Mouse (Mus musculus) MEL (cell line): ENCODE data around the gene Atp1a1. TPM values are rescaled to one million over a fixed set of nuclear protein-coding genes. Genes with fewer than 3 reads are reported as not detected.

ENCODE experiments used
- DNase-seq: peaks from one replicate; pipeline ENCODE4 v3.0.0; 2011; ENCODE audit warnings: low read depth, low spot score
- H3K27ac ChIP-seq: 2 replicates; pipeline ENCODE4 v1.5.1; 2012; ENCODE audit warnings: low read depth, mild to moderate bottlenecking, control low read depth, low read length, moderate library complexity; ENCODE audit not compliant: control insufficient read depth
- H3K27me3 ChIP-seq, 2 experiments: fragments of 150-350 bp in 1 of 2; sonication (generic) in 1 of 2; 2 replicates each; pipeline ENCODE4 v1.6.1; 2012; ENCODE audit warnings: low read length in 2 of 2, mild to moderate bottlenecking in 2 of 2, improper control_type of control experiment in 1 of 2, moderate library complexity in 1 of 2; ENCODE audit not compliant: insufficient read depth in 2 of 2, control insufficient read depth in 1 of 2
- H3K36me3 ChIP-seq, 2 experiments: 2 replicates each; pipeline ENCODE4 v1.6.1; 2012 to 2014; ENCODE audit warnings: low read length in 2 of 2, improper control_type of control experiment in 1 of 2, inconsistent platforms in 1 of 2, mild to moderate bottlenecking in 1 of 2; ENCODE audit not compliant: insufficient read depth in 2 of 2, control insufficient read depth in 1 of 2
- H3K4me1 ChIP-seq, 2 experiments: fragments of 150-350 bp in 1 of 2; sonication (generic) in 1 of 2; 2 replicates each; pipeline ENCODE4 v1.6.1; 2012; ENCODE audit warnings: low read length in 2 of 2, improper control_type of control experiment in 1 of 2, mild to moderate bottlenecking in 1 of 2; ENCODE audit not compliant: insufficient read depth in 2 of 2, control insufficient read depth in 1 of 2
- H3K4me3 ChIP-seq, 2 experiments: fragments of 150-350 bp in 1 of 2; sonication (generic) in 1 of 2; 2 replicates each; pipeline ENCODE4 v1.5.1; 2012; ENCODE audit warnings: low read depth in 2 of 2, low read length in 2 of 2, mild to moderate bottlenecking in 2 of 2, moderate library complexity in 2 of 2, control low read depth in 1 of 2, improper control_type of control experiment in 1 of 2; ENCODE audit not compliant: control insufficient read depth in 1 of 2, insufficient read depth in 1 of 2
- H3K79me2 ChIP-seq: 2 replicates; pipeline ENCODE4 v1.6.1; 2012; ENCODE audit warnings: mild to moderate bottlenecking, low read length, moderate library complexity; ENCODE audit not compliant: control insufficient read depth, poor library complexity, insufficient read depth
- H3K9ac ChIP-seq: 2 replicates; pipeline ENCODE4 v1.6.1; 2012; ENCODE audit warnings: low read depth, mild to moderate bottlenecking, control low read depth, low read length, moderate library complexity; ENCODE audit not compliant: control insufficient read depth, poor library complexity, severe bottlenecking
- H3K9me3 ChIP-seq: fragments of 150-350 bp; sonication (generic); replicated peaks from 2 replicates; pipeline ENCODE4 v1.6.1; 2012; ENCODE audit warnings: mild to moderate bottlenecking, low read length, improper control_type of control experiment, moderate library complexity; ENCODE audit not compliant: insufficient read depth
- BHLHE40 ChIP-seq: IDR thresholded peaks from 2 replicates; pipeline ENCODE4 v1.6.1; 2012; ENCODE audit warnings: low read depth, mild to moderate bottlenecking, inconsistent platforms, low read length, improper control_type of control experiment, borderline replicate concordance
- CHD1 ChIP-seq: IDR thresholded peaks from 2 replicates; pipeline ENCODE4 v1.6.1; 2012; ENCODE audit warnings: low read depth, mild to moderate bottlenecking, inconsistent platforms, low read length, improper control_type of control experiment
- CHD2 ChIP-seq: IDR thresholded peaks from 2 replicates; pipeline ENCODE4 v1.6.1; 2011; ENCODE audit warnings: low read length, improper control_type of control experiment
- CTCF ChIP-seq, 3 experiments: IDR thresholded peaks in 2 of 3; conservative IDR thresholded peaks in 1 of 3; 2 replicates each; pipeline ENCODE4 v1.5.1; 2011 to 2012; ENCODE audit warnings: low read length in 3 of 3, low read depth in 2 of 3, mild to moderate bottlenecking in 2 of 3, improper control_type of control experiment in 1 of 3, inconsistent platforms in 1 of 3, mixed read lengths in 1 of 3, moderate library complexity in 1 of 3; ENCODE audit not compliant: control insufficient read depth in 1 of 3, insufficient read depth in 1 of 3, poor library complexity in 1 of 3, severe bottlenecking in 1 of 3
- E2F4 ChIP-seq: IDR thresholded peaks from 2 replicates; pipeline ENCODE4 v1.6.1; 2011; ENCODE audit warnings: low read depth, low read length, improper control_type of control experiment, borderline replicate concordance
- ELF1 ChIP-seq: IDR thresholded peaks from 2 replicates; pipeline ENCODE4 v1.6.1; 2014; ENCODE audit warnings: low read depth, mild to moderate bottlenecking, inconsistent platforms, low read length, improper control_type of control experiment, moderate library complexity
- EP300 ChIP-seq, 2 experiments: IDR thresholded peaks; 2 replicates each; pipeline ENCODE4 v1.6.1; 2011; ENCODE audit warnings: improper control_type of control experiment in 2 of 2, low read length in 2 of 2, low read depth in 1 of 2, mild to moderate bottlenecking in 1 of 2
- ETS1 ChIP-seq: IDR thresholded peaks from 2 replicates; pipeline ENCODE4 v1.6.1; 2012; ENCODE audit warnings: low read depth, mild to moderate bottlenecking, inconsistent platforms, low read length, improper control_type of control experiment, moderate library complexity
- GABPA ChIP-seq: IDR thresholded peaks from 2 replicates; pipeline ENCODE4 v1.6.1; 2012; ENCODE audit warnings: low read depth, mild to moderate bottlenecking, inconsistent platforms, low read length, improper control_type of control experiment, moderate library complexity
- GATA1 ChIP-seq: IDR thresholded peaks from 2 replicates; pipeline ENCODE4 v1.6.1; 2011; ENCODE audit warnings: low read depth, low read length, improper control_type of control experiment
- HCFC1 ChIP-seq: IDR thresholded peaks from 2 replicates; pipeline ENCODE4 v1.6.1; 2012; ENCODE audit warnings: low read depth, mild to moderate bottlenecking, inconsistent platforms, low read length, improper control_type of control experiment, moderate library complexity
- JUND ChIP-seq: IDR thresholded peaks from 2 replicates; pipeline ENCODE4 v1.6.1; 2011; ENCODE audit warnings: low read depth, mild to moderate bottlenecking, improper control_type of control experiment, low read length
- KAT2A ChIP-seq: conservative IDR thresholded peaks from 2 replicates; pipeline ENCODE4 v1.6.1; 2012; ENCODE audit warnings: low read depth, low read length, improper control_type of control experiment, inconsistent platforms
- MAFK ChIP-seq: IDR thresholded peaks from 2 replicates; pipeline ENCODE4 v1.6.1; 2011; ENCODE audit warnings: low read depth, mild to moderate bottlenecking, low read length, improper control_type of control experiment, borderline replicate concordance
- MAX ChIP-seq: IDR thresholded peaks from 2 replicates; pipeline ENCODE4 v1.6.1; 2011; ENCODE audit warnings: low read length, improper control_type of control experiment
- MAZ ChIP-seq: IDR thresholded peaks from 2 replicates; pipeline ENCODE4 v1.6.1; 2012; ENCODE audit warnings: low read depth, mild to moderate bottlenecking, inconsistent platforms, low read length, improper control_type of control experiment
- MEF2A ChIP-seq: IDR thresholded peaks from 2 replicates; pipeline ENCODE4 v1.6.1; 2014; ENCODE audit warnings: low read depth, mild to moderate bottlenecking, inconsistent platforms, low read length, improper control_type of control experiment; ENCODE audit not compliant: poor library complexity, insufficient replicate concordance, severe bottlenecking; ENCODE audit errors: extremely low read depth
- MXI1 ChIP-seq: IDR thresholded peaks from 2 replicates; pipeline ENCODE4 v1.6.1; 2011; ENCODE audit warnings: mild to moderate bottlenecking, low read depth, low read length, improper control_type of control experiment
- MYC ChIP-seq: IDR thresholded peaks from 2 replicates; pipeline ENCODE4 v1.6.1; 2011; ENCODE audit warnings: low read depth, mild to moderate bottlenecking, low read length, improper control_type of control experiment, moderate library complexity
- NELFE ChIP-seq: IDR thresholded peaks from 2 replicates; pipeline ENCODE4 v1.6.1; 2011; ENCODE audit warnings: low read depth, low read length, improper control_type of control experiment
- NRF1 ChIP-seq: IDR thresholded peaks from 2 replicates; pipeline ENCODE4 v1.6.1; 2014; ENCODE audit warnings: low read depth, mild to moderate bottlenecking, inconsistent platforms, low read length, improper control_type of control experiment, moderate library complexity; ENCODE audit not compliant: poor library complexity, insufficient read depth, severe bottlenecking
- POLR2A ChIP-seq, 2 experiments: IDR thresholded peaks; 2 replicates each; pipeline ENCODE4 v1.6.1; 2011 to 2012; ENCODE audit warnings: low read length in 2 of 2, mild to moderate bottlenecking in 2 of 2, control low read depth in 1 of 2, improper control_type of control experiment in 1 of 2, low read depth in 1 of 2, moderate library complexity in 1 of 2; ENCODE audit not compliant: control insufficient read depth in 1 of 2, insufficient read depth in 1 of 2, poor library complexity in 1 of 2
- POLR2AphosphoS2 ChIP-seq: IDR thresholded peaks from 2 replicates; pipeline ENCODE4 v1.6.1; 2011; ENCODE audit warnings: low read length, improper control_type of control experiment
- POLR2AphosphoS5 ChIP-seq: IDR thresholded peaks from 2 replicates; pipeline ENCODE4 v1.6.1; 2012; ENCODE audit warnings: low read depth, borderline replicate concordance, mild to moderate bottlenecking, inconsistent platforms, low read length, moderate library complexity, mixed read lengths
- RCOR1 ChIP-seq: IDR thresholded peaks from 2 replicates; pipeline ENCODE4 v1.6.1; 2012; ENCODE audit warnings: low read depth, mild to moderate bottlenecking, inconsistent platforms, low read length, improper control_type of control experiment
- TAL1 ChIP-seq: IDR thresholded peaks from 2 replicates; pipeline ENCODE4 v1.6.1; 2012; ENCODE audit warnings: mild to moderate bottlenecking, inconsistent platforms, low read length, moderate library complexity, mixed read lengths
- TBP ChIP-seq: IDR thresholded peaks from 2 replicates; pipeline ENCODE4 v1.8.0; 2011; ENCODE audit warnings: low read depth, low read length, improper control_type of control experiment
- TCF12 ChIP-seq: IDR thresholded peaks from 2 replicates; pipeline ENCODE4 v1.6.1; 2014; ENCODE audit warnings: low read depth, mild to moderate bottlenecking, inconsistent platforms, low read length, improper control_type of control experiment, moderate library complexity
- UBTF ChIP-seq: IDR thresholded peaks from 2 replicates; pipeline ENCODE4 v1.6.1; 2012; ENCODE audit warnings: low read depth, mild to moderate bottlenecking, inconsistent platforms, low read length, improper control_type of control experiment, moderate library complexity, borderline replicate concordance; ENCODE audit not compliant: insufficient read depth
- USF1 ChIP-seq: IDR thresholded peaks from 2 replicates; pipeline ENCODE4 v1.6.1; 2014; ENCODE audit warnings: low read depth, mild to moderate bottlenecking, inconsistent platforms, low read length, improper control_type of control experiment, moderate library complexity
- USF2 ChIP-seq, 2 experiments: IDR thresholded peaks; 2 replicates each; pipeline ENCODE4 v1.6.1; 2011 to 2012; ENCODE audit warnings: improper control_type of control experiment in 2 of 2, low read length in 2 of 2, borderline replicate concordance in 1 of 2, inconsistent platforms in 1 of 2, low read depth in 1 of 2, mild to moderate bottlenecking in 1 of 2; ENCODE audit not compliant: insufficient read depth in 1 of 2
- ZC3H11A ChIP-seq: IDR thresholded peaks from 2 replicates; pipeline ENCODE4 v1.6.1; 2012; ENCODE audit warnings: low read depth, mild to moderate bottlenecking, inconsistent platforms, low read length, improper control_type of control experiment
- ZKSCAN1 ChIP-seq: IDR thresholded peaks from 2 replicates; pipeline ENCODE4 v1.6.1; 2012; ENCODE audit warnings: low read depth, mild to moderate bottlenecking, inconsistent platforms, low read length, improper control_type of control experiment, moderate library complexity
- ZMIZ1 ChIP-seq: IDR thresholded peaks from 2 replicates; pipeline ENCODE4 v1.6.1; 2012; ENCODE audit warnings: low read depth, mild to moderate bottlenecking, inconsistent platforms, low read length, improper control_type of control experiment, moderate library complexity
- ZNF384 ChIP-seq: IDR thresholded peaks from 2 replicates; pipeline ENCODE4 v1.6.1; 2012; ENCODE audit warnings: low read depth, mild to moderate bottlenecking, inconsistent platforms, low read length, improper control_type of control experiment
- polyA plus RNA-seq, 2 experiments: library from polyadenylated mRNA; stranded (reverse) in 1 of 2; unstranded in 1 of 2; fragments of >175 nt in 1 of 2; fragments of >200 nt in 1 of 2; gene quantifications; 2 replicates each; pipeline versions ENCODE4 v1.2.1 to v1.2.4; 2012; ENCODE audit warnings: low replicate concordance in 2 of 2, low read depth in 1 of 2; ENCODE audit not compliant: insufficient read length in 2 of 2, insufficient read depth in 1 of 2, missing spikeins in 1 of 2
- total RNA-seq: library from RNA; depleted of rRNA; stranded (reverse); fragments of 300-350 nt; gene quantifications from 2 replicates; pipeline ENCODE4 v1.2.3, GENCODE M21; 2012

The Atp1a1 gene
- total and polyA plus RNA-seq, 3 experiments, result 136 to 174 TPM; not detected in 1

DNA sequence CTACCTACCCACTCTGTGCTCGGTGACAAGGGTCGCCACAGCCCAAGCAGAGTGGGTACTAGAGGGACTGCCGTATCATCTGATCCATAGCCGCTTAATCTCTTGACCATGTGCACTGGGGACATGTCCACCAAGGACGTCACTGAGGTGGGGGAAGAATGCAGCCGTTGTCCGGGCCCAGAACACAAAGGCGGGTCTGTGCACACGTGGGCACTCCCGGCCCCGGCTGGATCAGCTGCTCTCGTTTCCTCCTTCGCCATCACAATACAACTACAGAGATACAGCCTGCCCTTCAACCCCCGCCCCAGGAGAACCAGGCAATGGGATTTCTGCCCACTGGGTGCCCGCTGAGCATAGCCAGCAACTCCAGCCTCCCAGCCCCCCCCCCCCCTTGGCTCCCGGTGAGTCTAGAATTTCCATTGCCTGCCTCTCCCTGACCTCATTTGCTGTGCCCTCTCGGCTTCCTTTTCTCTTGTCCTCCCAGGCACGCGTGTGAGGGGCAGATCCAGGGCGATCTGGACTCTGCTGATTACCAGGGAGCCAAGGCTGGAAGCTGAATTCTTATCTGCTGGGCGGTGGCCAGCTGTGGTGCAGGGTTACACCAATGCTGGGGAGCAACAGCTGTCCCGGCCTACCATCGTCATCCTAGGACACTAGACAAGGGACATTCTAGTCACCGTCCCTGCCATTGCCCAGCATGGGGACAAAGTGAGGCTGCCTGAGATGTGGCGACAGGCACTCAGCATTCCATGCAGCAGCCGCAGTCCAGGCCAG, 52.8 kb downstream of the Atp1a1 start:
- Histone ChIP-seq H3K9ac (peak overlapping the region; percentile 51), H3K4me1 (peaks cover 14 to 34% of the 10 kb centered on the region in 2 experiments), H3K36me3 (peaks cover 0 to 24% of the 10 kb centered on the region in 2 experiments; a peak in 2 of 4 replicates), H3K27ac (peak overlapping the region; percentile 58), H3K79me2 (no peaks in the 10 kb centered on the region), H3K4me3 (peak overlapping the region; percentile 21 to 40), H3K9me3 (no peaks in the 10 kb centered on the region), H3K27me3 (no peaks in the 10 kb centered on the region; a peak in 1 of 4 replicates)
- DNase-seq, result peak; percentile 77
- TF ChIP-seq CHD1 (no peak), GATA1 (peak; percentile 76), TBP (no peak), KAT2A (no peak), ELF1 (no peak), EP300 (IDR thresholded peaks at IDR 0.05; ENCODE audit: low read depth in 1 of 2, low read length in 2 of 2) (peak; percentile 72 to 80), ZKSCAN1 (no peak), ZC3H11A (no peak), CTCF (IDR thresholded peaks at IDR 0.05 in 2 of 3, conservative IDR thresholded peaks at IDR 0.05 in 1 of 3; ENCODE audit: control insufficient read depth in 1 of 3, insufficient read depth in 1 of 3, low read depth in 2 of 3, low read length in 3 of 3, poor library complexity in 1 of 3, severe bottlenecking in 1 of 3) (no peak), MEF2A (no peak), MAZ (no peak), TAL1 (peak; percentile 89), ZNF384 (no peak), POLR2AphosphoS5 (no peak), POLR2A (IDR thresholded peaks at IDR 0.05; ENCODE audit: control insufficient read depth in 1 of 2, insufficient read depth in 1 of 2, low read depth in 1 of 2, low read length in 2 of 2, poor library complexity in 1 of 2) (0 out of 4 replicates have a peak, but pooled peaks of 1 of the 2 experiments have one; percentile 22), MAX (no peak; the same call in 1 of the 2 replicates), ETS1 (peak; percentile 89), JUND (no peak), BHLHE40 (peak; percentile 84), TCF12 (peak; percentile 78), MYC (no peak), NRF1 (no peak), HCFC1 (no peak), MXI1 (no peak; the same call in 1 of the 2 replicates), POLR2AphosphoS2 (no peak), E2F4 (no peak), MAFK (no peak), USF2 (IDR thresholded peaks at IDR 0.05; ENCODE audit: borderline replicate concordance in 1 of 2, insufficient read depth in 1 of 2, low read depth in 1 of 2, low read length in 2 of 2) (no peak), NELFE (no peak), UBTF (no peak), GABPA (no peak), CHD2 (no peak), ZMIZ1 (no peak), RCOR1 (no peak), USF1 (0 out of 2 replicates have a peak, but pooled peaks have one; percentile 20)
